Mouse (Mus musculus): Measurements from ENCODE around the gene Map3k14. TPM values are rescaled to one million over a fixed set of nuclear protein-coding genes. Genes with fewer than 3 reads are reported as not detected.

Gene Map3k14
- total RNA-seq, 2 experiments from 2014 or later, result 1.2 to 2.9 TPM

Other genes with a start within 250 kb of the Map3k14 start
- 33.2 and 36.9 TPM in 2 replicates for gene Nmt1, start 239.3 kb downstream of the Map3k14 start, total RNA-seq (2014; fragmentation: Nextera tagmentation)
- 37.6 and 42.0 TPM in 2 replicates for gene Nmt1, start 239.3 kb downstream of the Map3k14 start, total RNA-seq (2017)
- 24.5 and 40.3 TPM in 2 replicates for gene Dcakd, start 239.1 kb downstream of the Map3k14 start, total RNA-seq (2014; fragmentation: Nextera tagmentation)
- gene Dcakd, start 239.1 kb downstream of the Map3k14 start, total RNA-seq (2017), result 4.0 and 9.3 TPM in 2 replicates
- gene Plcd3, start 165.8 kb downstream of the Map3k14 start, total RNA-seq (2014; fragmentation: Nextera tagmentation), result not detected in 2 replicates
- not detected in 2 replicates for gene Plcd3, start 165.8 kb downstream of the Map3k14 start, total RNA-seq (2017)
- 6.8 and 15.5 TPM in 2 replicates for gene Acbd4, start 165.8 kb downstream of the Map3k14 start, total RNA-seq (2014; fragmentation: Nextera tagmentation)
- gene Acbd4, start 165.8 kb downstream of the Map3k14 start, total RNA-seq (2017), result 10.8 and 11.4 TPM in 2 replicates
- 10.5 and 15.5 TPM in 2 replicates for gene Hexim1, start 151.2 kb downstream of the Map3k14 start, total RNA-seq (2014; fragmentation: Nextera tagmentation)
- gene Hexim1, start 151.2 kb downstream of the Map3k14 start, total RNA-seq (2017), result 22.8 and 32.0 TPM in 2 replicates
- 4.1 and 12.1 TPM in 2 replicates for gene Hexim2, start 135.0 kb downstream of the Map3k14 start, total RNA-seq (2014; fragmentation: Nextera tagmentation)
- gene Hexim2, start 135.0 kb downstream of the Map3k14 start, total RNA-seq (2017), result 1.6 and 7.8 TPM in 2 replicates
- 32.2 and 35.9 TPM in 2 replicates for gene Fmnl1, start 96.4 kb downstream of the Map3k14 start, total RNA-seq (2014; fragmentation: Nextera tagmentation)
- 7.4 and 9.7 TPM in 2 replicates for gene Fmnl1, start 96.4 kb downstream of the Map3k14 start, total RNA-seq (2017)
- not detected in 2 replicates for gene 1700023F06Rik, start 58.9 kb downstream of the Map3k14 start, total RNA-seq (2014; fragmentation: Nextera tagmentation)
- gene 1700023F06Rik, start 58.9 kb downstream of the Map3k14 start, total RNA-seq (2017), result not detected in 2 replicates
- not detected in 2 replicates for gene Spata32, start 49.0 kb downstream of the Map3k14 start, total RNA-seq (2014; fragmentation: Nextera tagmentation)
- not detected in 2 replicates for gene Spata32, start 49.0 kb downstream of the Map3k14 start, total RNA-seq (2017)
- gene Arhgap27, start 96.2 kb upstream of the Map3k14 start, total RNA-seq (2014; fragmentation: Nextera tagmentation), result 1.4 and 3.3 TPM in 2 replicates
- 2.1 and 11.1 TPM in 2 replicates for gene Arhgap27, start 96.2 kb upstream of the Map3k14 start, total RNA-seq (2017)
- gene Plekhm1, start 145.2 kb upstream of the Map3k14 start, total RNA-seq (2014; fragmentation: Nextera tagmentation), result 12.5 and 16.3 TPM in 2 replicates
- gene Plekhm1, start 145.2 kb upstream of the Map3k14 start, total RNA-seq (2017), result 2.2 and 2.7 TPM in 2 replicates
- gene Lrrc37a, start 237.1 kb upstream of the Map3k14 start, total RNA-seq (2014; fragmentation: Nextera tagmentation), result not detected in 2 replicates
- gene Lrrc37a, start 237.1 kb upstream of the Map3k14 start, total RNA-seq (2017), result not detected in 2 replicates